Mouse (Mus musculus): ENCODE results near the gene Sh3kbp1.

DNA sequence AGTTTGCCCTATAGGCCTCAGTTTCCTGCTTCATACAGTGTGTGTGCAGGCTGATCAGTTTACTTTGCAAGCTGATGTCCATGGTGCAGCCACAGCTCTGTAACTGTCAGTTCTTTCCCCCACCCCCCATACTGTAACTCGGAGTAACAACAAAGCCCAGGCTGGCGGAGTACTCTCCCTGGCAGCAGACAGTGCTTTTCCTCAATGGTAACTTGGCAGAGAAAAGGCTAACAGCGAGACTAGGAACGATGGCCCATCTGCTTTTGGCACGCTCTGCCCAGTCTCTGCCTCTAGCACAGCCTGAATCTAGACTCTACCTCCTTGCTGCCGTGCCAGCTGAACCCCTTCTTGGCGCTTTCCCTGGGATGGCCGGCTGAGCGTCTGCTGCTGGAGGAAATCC lies 336.9 kb downstream of the Sh3kbp1 start:
- TF ChIP-seq CTCF (IDR thresholded peaks at IDR 0.05; ENCODE audit: control insufficient read depth, insufficient read depth, low read length): no peak
- TF ChIP-seq POLR2A (IDR thresholded peaks at IDR 0.05; ENCODE audit: borderline replicate concordance, control insufficient read depth, low read depth, low read length): no peak

Data from bone marrow, adult 2 months (tissue).